Mouse (Mus musculus) lung, adult 2 months (tissue): ENCODE results near the gene Lsm11. TPM values are rescaled to one million over a fixed set of nuclear protein-coding genes. Genes with fewer than 3 reads are reported as not detected.

Experiments used
- DNase-seq: peaks from one replicate; pipeline ENCODE4 v3.0.0; 2022
- H3K4me1 ChIP-seq: fragments of 200-500 bp; 2 replicates; pipeline ENCODE4 v1.6.1; 2011; ENCODE audit warnings: low read length; ENCODE audit not compliant: control insufficient read depth, insufficient read depth
- H3K4me3 ChIP-seq: fragments of 200-500 bp; replicated peaks from 2 replicates; pipeline ENCODE3; 2011; ENCODE audit warnings: low read depth, mild to moderate bottlenecking, control low read depth, low read length; ENCODE audit errors: extremely low read depth
- CTCF ChIP-seq: fragments of 200-500 bp; IDR thresholded peaks from 2 replicates; pipeline ENCODE4 v1.5.1; 2011; ENCODE audit warnings: mild to moderate bottlenecking, low read length, control low read depth; ENCODE audit not compliant: insufficient read depth
- POLR2A ChIP-seq: fragments of 200-500 bp; IDR thresholded peaks from 2 replicates; pipeline ENCODE4 v1.6.1; 2011; ENCODE audit warnings: low read depth, mild to moderate bottlenecking, control low read depth, low read length, borderline replicate concordance; ENCODE audit errors: extremely low read depth
- WGBS: fragments of 180-500 bp; shearing (Covaris S2); methylation state at CpG from one replicate; pipeline ENCODE4 v1.1.7; 2018; 5-methylcytosine and 5-hydroxymethylcytosine counted together
- polyA plus RNA-seq: library from polyadenylated mRNA; depleted of rRNA; stranded (reverse); fragments of >200 nt; gene quantifications from 2 replicates; pipeline ENCODE4 v1.2.3, GENCODE M21; 2012

Gene Lsm11
- polyA plus RNA-seq, 1 experiment: 2.4 TPM

DNA sequence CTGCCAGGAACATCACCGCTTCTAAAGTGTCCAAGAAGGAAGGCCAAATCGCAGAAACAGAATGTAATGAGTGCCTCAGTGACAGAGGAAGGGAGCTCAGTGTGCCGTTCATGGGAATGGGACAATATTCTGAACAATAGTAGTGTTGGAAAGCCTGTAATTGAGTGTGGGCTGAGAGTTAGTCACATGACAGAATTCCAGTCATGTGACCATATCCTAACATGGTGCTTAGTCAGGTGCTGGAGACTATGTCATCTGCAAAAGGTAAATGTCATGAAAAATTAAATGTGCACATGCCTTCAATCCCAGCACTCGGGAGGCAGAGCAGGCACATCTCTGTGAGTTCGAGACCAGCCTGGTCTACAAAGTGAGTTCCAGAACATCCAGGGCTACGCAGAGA, 26.7 kb downstream of the Lsm11 start:
- H3K4me1 ChIP-seq: no peaks in the 10 kb centered on the region
- DNase-seq: no peak
- H3K4me3 ChIP-seq: no peak overlapping the region
- WGBS: 88% methylated on average over 6 of the region's 6 CpGs
- TF ChIP-seq POLR2A (no peak), CTCF (no peak)

DNA sequence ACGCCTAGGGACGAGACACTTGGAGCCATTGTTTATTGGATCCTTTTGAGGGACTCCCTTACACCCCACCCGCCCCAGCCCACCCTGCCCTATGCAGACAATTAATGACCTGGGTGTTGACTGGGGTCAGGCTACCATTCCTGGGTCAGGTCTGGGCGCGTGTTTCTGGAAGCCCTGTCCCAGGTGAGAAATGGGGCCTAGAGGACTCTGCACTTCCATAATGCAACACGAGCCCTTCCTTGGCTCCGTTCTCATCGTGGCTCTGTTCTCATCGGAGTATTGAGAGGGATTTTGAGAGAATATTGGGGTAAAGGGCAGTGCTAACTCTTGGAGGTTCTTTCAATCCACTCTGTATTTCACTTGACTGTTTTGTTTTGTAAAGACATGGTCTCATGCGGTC, 28.5 kb downstream of the Lsm11 start:
- WGBS: 80% methylated on average over 10 of the region's 10 CpGs
- Histone ChIP-seq H3K4me1 (no peaks in the 10 kb centered on the region), H3K4me3 (no peak overlapping the region)
- TF ChIP-seq POLR2A (no peak), CTCF (no peak)
- DNase-seq: no peak

DNA sequence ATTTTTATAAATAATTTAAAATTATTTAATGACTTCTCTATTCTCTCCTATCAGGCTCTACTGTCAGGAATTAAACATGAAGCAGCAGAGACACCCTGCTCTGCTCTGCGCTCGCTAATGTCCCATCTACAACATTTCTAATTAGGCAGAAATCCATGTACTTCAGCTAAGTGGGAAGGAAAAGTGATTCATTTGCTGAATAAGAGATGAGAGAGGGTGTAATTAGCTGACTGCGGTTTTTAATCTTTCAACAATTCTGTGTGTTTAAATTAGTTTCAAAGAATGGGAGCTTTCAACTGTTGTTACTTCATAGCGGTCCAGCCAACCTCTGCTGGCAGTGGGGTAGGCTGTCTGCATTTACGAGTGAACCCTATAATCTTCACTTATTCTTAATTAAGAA, 34.0 kb downstream of the Lsm11 start:
- 95% methylated on average over 5 of the region's 5 CpGs for WGBS
- no peak for DNase-seq
- Histone ChIP-seq H3K4me3 (no peak overlapping the region), H3K4me1 (no peaks in the 10 kb centered on the region)
- TF ChIP-seq CTCF (no peak), POLR2A (no peak)

DNA sequence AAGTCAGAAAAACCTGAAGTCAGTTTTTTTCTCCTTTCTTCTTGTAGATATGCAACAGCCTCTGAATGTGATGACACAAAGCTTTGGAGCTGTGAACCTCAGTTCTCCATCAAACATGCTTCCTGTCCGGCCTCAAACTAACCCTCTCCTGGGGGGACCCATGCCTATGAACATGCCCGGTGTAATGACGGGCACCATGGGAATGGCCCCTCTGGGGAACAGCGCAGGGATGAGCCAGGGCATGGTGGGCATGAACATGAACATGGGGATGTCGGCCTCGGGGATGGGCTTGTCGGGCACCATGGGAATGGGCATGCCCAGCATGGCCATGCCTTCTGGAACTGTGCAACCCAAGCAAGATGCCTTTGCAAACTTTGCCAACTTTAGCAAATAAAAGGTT, 35.8 kb downstream of the Lsm11 start:
- TF ChIP-seq POLR2A: no peak
- TF ChIP-seq CTCF: no peak
- H3K4me1 ChIP-seq: no peaks in the 10 kb centered on the region
- no peak overlapping the region for H3K4me3 ChIP-seq
- 96% methylated on average over 7 of the region's 7 CpGs for WGBS
- DNase-seq: no peak

DNA sequence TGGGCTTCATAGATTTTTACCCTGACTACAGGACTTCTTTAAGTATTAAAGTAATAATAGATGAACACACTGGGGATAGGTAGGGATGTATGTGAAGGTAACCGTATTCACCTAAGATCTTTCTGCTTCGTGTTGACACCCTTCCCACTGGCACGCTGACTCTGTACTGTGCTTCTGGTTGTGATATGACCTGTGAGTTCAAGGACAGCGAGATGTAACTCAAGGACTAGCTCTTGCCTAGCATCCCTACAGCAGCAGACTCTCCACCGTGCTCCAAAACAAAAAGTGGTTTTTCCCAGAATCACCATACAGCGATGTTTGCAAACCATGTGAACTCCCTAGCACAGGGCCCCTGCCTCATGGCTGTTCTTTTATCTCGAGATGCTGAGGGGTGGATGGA, 36.7 kb downstream of the Lsm11 start:
- no peak for TF ChIP-seq CTCF
- no peak for TF ChIP-seq POLR2A
- WGBS: 86% methylated on average over 7 of the region's 7 CpGs
- DNase-seq: no peak
- no peaks in the 10 kb centered on the region for H3K4me1 ChIP-seq
- no peak overlapping the region for H3K4me3 ChIP-seq

DNA sequence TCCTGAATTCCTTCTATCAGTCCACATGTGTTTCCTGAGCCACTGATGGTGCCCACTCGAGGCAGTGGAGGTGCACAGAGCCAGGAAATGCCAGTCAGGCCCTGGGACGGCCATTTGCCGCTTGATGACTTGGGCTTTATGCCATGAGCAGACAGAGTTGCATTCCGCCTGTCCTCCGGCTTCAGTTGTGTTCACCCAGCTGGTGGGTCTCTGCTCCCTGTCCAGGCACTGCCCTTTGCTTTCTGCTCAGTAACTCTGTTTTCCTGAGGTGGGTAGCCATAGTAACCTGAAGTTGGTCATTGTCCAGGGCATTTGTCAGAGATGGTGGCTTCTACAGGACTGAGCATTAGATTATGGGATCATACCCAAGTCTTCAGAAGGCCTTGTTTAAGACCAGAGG, 37.4 kb downstream of the Lsm11 start:
- Histone ChIP-seq H3K4me3 (no peak overlapping the region), H3K4me1 (no peaks in the 10 kb centered on the region)
- no peak for TF ChIP-seq POLR2A
- no peak for TF ChIP-seq CTCF
- 58% methylated on average over 5 of the region's 5 CpGs for WGBS
- DNase-seq: no peak

DNA sequence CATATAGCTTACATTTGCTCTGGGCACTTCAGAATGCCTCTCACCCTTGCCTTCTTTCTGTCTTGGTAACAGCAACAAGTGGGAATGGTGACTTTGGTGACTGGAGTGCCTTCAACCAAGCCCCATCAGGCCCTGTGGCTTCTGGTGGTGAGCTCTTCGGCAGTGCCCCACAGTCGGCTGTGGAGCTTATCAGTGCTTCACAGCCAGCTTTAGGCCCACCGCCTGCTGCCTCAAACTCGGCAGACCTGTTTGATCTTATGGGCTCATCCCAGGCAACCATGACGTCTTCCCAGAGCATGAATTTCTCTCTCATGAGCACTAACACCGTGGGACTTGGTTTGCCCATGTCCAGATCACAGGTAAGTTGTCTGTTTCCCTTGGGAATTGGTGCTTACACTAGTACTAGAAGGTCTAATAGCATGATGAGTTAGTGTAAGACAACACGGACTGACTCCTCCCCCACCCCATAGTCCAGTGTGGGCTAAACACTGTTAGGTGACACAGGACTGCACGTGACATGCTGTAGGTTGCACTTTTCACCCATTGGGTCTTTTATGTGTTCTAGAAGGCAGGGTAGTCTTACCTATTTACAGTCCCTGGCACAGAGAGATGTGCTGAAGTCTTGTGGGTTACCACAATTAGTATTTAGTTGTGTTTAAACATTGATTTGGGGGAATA, 38.5 kb downstream of the Lsm11 start:
- no peak for TF ChIP-seq POLR2A
- TF ChIP-seq CTCF: no peak
- DNase-seq: no peak
- 84% methylated on average over 8 of the region's 8 CpGs for WGBS
- H3K4me1 ChIP-seq: no peaks in the 10 kb centered on the region
- no peak overlapping the region for H3K4me3 ChIP-seq

DNA sequence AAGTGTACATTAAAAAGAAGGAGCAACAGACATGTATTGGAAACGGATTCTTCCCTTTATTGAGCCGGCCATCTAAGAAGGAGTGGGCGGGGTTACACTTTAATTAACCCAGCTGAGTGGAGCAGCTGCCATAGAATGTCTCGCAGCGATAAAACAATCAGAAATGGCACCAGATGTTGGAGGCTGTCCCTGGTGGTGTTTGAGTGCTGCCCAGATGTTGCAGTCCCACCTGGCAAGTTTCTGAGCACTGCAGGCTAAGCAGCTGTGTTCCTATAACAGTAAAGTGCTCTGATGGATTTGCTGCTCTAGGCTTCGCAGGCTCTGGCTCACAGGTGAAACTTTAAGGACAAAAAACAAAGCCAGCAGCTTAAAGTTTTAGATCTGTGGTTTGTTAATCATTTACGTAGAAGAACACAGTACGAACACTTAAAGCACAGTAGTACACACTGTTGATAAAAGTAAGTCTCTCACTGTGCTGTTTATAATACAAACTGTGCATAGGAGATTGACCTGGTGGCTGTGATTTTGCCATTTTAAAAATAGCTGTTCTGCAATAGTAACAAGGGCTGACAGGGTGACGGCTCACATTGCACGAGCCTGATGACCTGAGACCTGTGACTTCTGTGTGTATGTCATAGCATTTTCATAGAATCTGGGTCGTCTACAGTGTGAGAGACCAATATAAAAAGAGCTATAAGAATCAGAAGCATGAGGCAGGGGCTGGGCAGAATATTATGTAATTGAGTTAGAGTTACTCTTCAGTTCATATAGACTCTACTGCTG, 44.3 kb downstream of the Lsm11 start:
- DNase-seq: no peak
- no peak overlapping the region for H3K4me3 ChIP-seq
- 69% methylated on average over 11 of the region's 11 CpGs for WGBS
- no peaks in the 10 kb centered on the region for H3K4me1 ChIP-seq
- TF ChIP-seq POLR2A (no peak), CTCF (no peak)

DNA sequence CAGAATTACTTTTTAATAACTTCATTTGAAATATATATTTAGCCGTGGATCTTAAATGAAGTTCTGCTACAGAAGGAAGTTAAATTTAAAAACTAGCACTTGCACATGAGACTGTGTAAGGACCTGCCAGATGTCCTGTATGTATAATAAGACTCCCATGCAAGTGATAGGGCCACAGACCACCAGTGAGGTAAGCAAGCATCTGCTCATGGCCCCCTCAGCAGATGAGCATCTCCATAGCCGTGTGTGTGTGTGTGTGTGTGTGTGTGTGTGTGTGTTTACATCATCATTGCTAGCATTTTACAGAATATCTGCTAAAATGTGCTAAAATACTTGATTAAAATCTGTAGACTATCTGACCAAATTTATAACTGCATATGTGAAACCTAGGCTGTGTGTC, 47.3 kb downstream of the Lsm11 start:
- no peaks in the 10 kb centered on the region for H3K4me1 ChIP-seq
- DNase-seq: no peak
- WGBS: 82% methylated on average over 2 of the region's 2 CpGs
- no peak overlapping the region for H3K4me3 ChIP-seq
- no peak for TF ChIP-seq CTCF
- TF ChIP-seq POLR2A: no peak

DNA sequence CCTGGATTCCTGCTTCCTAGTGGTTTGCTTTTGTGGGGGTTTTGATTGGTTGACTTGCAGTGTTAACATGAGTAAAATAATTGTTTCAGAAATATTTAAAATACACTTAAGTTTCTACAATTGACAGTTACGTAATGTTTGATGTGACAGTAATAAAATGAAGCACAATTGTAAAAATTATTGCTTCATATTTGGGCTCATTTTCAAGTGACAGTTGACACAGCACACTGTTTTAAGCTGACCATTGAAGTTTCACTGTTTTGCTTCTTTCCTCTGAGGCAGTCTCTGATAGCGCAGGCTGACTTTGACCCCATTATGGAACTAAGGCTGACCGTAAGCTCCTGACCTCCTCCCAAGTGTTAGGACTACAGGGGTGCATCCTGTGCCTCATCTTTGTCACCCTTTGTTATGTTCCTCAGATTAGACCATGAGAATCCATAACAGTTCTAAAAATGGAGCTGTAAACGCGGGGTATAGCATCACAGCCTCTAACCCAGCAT, 51.8 kb downstream of the Lsm11 start:
- Histone ChIP-seq H3K4me1 (no peaks in the 10 kb centered on the region), H3K4me3 (no peak overlapping the region)
- no peak for DNase-seq
- TF ChIP-seq CTCF (no peak), POLR2A (no peak)
- 78% methylated on average over 5 of the region's 5 CpGs for WGBS
